Mouse (Mus musculus): Measurements from ENCODE around the gene Opn3.

Gene Opn3

GRCm38 (mm10) chr1:175659900-175660299, 32.7 kb downstream of the Opn3 start:
- no peak for ATAC-seq (ENCODE audit: low TSS enrichment)

GRCm38 (mm10) chr1:175648615-175649014, 44.0 kb downstream of the Opn3 start:
- ATAC-seq (ENCODE audit: low TSS enrichment), result no peak

GRCm38 (mm10) chr1:175646952-175647351, 45.6 kb downstream of the Opn3 start:
- no peak for ATAC-seq (ENCODE audit: low TSS enrichment)

- ATAC-seq (ENCODE audit: low TSS enrichment), result no peak
Observed at GRCm38 (mm10) chr1:175643496-175644265, 48.9 kb downstream of the Opn3 start.

- no peak for ATAC-seq (ENCODE audit: low TSS enrichment)
Observed at GRCm38 (mm10) chr1:175640435-175641150, 52.0 kb downstream of the Opn3 start.

- no peak for ATAC-seq (ENCODE audit: low TSS enrichment)
Observed at GRCm38 (mm10) chr1:175639072-175639471, 53.5 kb downstream of the Opn3 start.

- ATAC-seq (ENCODE audit: low TSS enrichment), result no peak
Observed at GRCm38 (mm10) chr1:175637677-175638076, 54.9 kb downstream of the Opn3 start.

GRCm38 (mm10) chr1:175632470-175632869, 60.1 kb downstream of the Opn3 start:
- no peak for ATAC-seq (ENCODE audit: low TSS enrichment)

- ATAC-seq (ENCODE audit: low TSS enrichment), result no peak
Observed at GRCm38 (mm10) chr1:175631721-175632221, 60.8 kb downstream of the Opn3 start.

GRCm38 (mm10) chr1:175631080-175631479, 61.5 kb downstream of the Opn3 start:
- ATAC-seq (ENCODE audit: low TSS enrichment), result no peak

GRCm38 (mm10) chr1:175630345-175630744, 62.2 kb downstream of the Opn3 start:
- ATAC-seq (ENCODE audit: low TSS enrichment), result no peak

GRCm38 (mm10) chr1:175629248-175629647, 63.3 kb downstream of the Opn3 start:
- ATAC-seq (ENCODE audit: low TSS enrichment), result no peak

GRCm38 (mm10) chr1:175625990-175626692, 66.4 kb downstream of the Opn3 start:
- peak; percentile 36; the same call in 1 of the 2 replicates for ATAC-seq (ENCODE audit: low TSS enrichment)

- peak; percentile 99 for ATAC-seq (ENCODE audit: low TSS enrichment)
Observed at GRCm38 (mm10) chr1:175625257-175625879, 67.2 kb downstream of the Opn3 start, which contains the start of gene Fh1. Gene Fh1 (minus strand): TSS chr1:175625635.

- no peak for ATAC-seq (ENCODE audit: low TSS enrichment)
Observed at GRCm38 (mm10) chr1:175623656-175624055, 68.9 kb downstream of the Opn3 start.

- no peak for ATAC-seq (ENCODE audit: low TSS enrichment)
Observed at GRCm38 (mm10) chr1:175619814-175620431, 72.7 kb downstream of the Opn3 start, which contains the start of gene Kmo. Gene Kmo (plus strand): TSS chr1:175620381.

GRCm38 (mm10) chr1:175614992-175615391, 77.6 kb downstream of the Opn3 start:
- ATAC-seq (ENCODE audit: low TSS enrichment), result no peak

All from frontal cortex, adult (tissue).